Mouse (Mus musculus): ENCODE results near the gene Col26a1. TPM values are rescaled to one million over a fixed set of nuclear protein-coding genes. Genes with fewer than 3 reads are reported as not detected.
"Not testable (repeated sequence)": the region's sequence is repeated elsewhere in the genome, so short reads cannot be mapped to it uniquely, and the experiment has no call there.

Gene Col26a1
- total RNA-seq, 4 experiments from 2014 or later, result 4.0 to 4.7 (median 4.5) TPM

DNA sequence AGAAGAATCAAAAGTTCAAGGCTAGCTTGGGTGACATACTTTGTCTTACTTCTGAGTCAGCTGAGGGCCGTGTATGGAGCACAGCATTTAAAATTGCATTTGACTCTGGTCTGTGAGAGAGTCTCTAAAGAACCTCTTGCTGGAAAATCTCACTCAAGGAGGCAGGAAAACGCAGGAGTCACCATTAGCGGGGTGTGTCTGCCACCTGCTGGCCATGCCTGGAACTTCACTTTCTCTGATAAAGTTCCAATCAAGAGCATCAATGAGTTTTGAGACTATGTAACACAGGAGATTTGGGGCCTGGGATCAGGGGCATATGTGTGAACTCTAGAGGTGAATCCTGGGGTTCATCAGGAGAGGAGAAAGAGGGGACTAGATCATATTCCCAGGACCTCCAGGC is 127.3 kb downstream of the Col26a1 start:
- peak in 1 of 2 experiments; percentile 78 for DNase-seq (ENCODE audit: low spot score in 2 of 2)

DNA sequence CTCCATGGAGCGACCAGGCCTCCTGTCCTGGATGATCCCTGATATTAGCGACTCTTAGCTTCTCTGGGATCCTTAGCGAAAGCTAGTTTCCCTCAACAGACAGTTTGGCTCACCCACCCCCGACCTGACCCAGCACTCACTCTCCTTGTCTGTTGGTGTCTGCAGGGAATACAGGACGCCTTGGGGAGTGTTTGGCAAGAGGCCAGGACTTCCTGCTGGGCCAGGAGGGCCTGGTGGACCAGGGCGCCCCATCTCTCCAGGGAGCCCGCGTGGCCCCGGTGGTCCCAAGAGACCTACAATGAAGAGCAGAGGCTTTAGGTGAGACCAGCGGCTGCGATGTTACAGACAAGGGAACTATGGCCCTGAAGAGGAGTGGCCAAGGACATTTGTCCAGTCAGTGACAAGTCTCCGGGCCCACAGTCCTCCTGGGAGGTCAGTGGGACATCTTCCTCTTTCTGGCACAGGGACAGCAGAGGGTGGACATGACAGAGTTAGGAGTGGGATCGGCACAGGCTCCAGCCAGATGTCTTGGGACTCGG is 128.9 kb downstream of the Col26a1 start:
- no peak for DNase-seq (ENCODE audit: low spot score in 2 of 2)

DNA sequence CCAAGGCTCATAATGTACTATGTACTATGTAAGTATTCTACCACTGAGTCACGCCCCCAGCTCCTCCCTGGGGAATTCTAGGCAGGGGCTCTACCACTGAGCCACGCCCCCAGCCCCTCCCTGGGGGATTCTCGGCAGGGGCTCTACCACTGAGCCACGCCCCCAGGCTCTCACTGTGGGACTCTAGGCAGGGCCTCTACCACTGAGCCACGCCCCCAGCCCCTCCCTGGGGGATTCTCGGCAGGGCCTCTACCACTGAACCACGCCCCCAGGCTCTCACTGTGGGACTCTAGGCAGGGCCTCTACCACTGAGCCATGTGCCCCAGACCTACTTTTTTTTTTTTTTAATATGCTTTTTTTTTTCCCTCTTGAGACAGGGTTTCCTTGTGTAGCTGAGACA is 129.8 kb downstream of the Col26a1 start:
- DNase-seq (ENCODE audit: low spot score in 2 of 2), result not testable (repeated sequence)

DNA sequence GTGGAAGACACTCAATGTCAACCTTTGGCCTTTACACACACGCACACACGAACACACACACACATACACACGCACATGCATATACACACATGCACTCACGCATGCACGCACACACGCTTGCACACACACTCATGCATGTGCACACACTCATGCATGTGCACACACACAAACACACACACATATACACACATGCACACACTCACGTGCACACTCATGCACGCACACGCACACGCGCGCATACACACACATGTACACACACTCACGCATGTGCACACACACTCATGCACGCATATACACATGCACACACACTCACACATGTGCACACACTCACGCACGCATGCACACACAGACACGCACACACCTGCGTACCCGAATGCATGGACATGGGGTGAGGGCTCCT is 130.9 kb downstream of the Col26a1 start:
- no peak for DNase-seq (ENCODE audit: low spot score in 2 of 2)

DNA sequence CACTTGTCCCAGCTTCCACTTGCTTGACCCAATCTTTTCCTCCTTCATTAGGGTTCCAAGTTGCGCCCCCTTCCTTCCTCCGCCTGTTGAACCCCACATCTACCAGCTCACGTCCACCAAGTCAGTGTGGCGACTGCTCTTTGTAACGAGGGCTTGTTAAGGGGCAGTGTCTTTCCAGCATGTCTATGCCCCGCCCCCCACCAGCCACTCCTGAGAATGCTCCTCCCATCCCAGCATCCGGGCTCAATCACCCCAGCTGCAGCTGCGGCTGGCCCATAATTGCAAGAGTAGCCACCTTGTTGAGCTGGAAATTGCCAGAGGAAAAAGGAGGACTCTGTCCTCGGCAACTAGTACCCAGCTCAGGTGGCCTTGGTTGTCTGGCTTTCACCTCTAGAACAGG is 136.4 kb downstream of the Col26a1 start:
- DNase-seq (ENCODE audit: low spot score in 2 of 2), result no peak

DNA sequence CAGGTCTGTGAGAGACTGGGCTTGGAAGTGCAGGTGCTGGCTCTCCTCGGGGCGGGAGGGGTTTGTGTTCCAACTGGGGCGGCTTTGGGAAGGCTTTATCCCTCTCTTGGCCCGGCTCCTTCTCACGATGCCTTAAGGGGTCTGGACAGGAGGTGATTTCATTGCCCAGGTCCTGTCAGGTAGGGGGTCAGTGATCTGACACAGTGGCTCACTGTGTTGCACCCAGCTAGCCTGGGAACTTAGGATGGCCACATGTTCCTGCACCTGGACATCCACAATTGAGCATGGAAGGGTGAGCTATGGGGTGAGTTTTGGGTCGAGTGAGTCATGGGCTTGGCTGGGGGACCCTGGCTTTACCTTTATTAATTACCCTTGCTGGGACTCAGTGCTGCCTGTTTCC is 144.1 kb downstream of the Col26a1 start:
- no peak for DNase-seq (ENCODE audit: low spot score in 2 of 2)

DNA sequence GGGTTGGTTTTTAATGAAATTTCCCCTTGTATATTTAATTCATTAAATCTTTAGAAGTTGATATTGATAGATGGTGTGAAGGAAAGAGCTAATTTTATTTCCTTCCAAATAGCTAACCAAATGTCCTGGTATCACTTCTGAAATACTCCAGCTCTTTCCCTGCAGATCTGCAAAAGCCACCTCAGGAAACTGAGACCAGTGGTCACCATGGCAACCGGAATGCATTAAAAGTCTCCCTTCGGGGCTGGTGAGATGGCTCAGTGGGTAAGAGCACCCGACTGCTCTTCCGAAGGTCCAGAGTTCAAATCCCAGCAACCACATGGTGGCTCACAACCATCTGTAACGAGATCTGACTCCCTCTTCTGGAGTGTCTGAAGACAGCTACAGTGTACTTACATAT is 156.7 kb downstream of the Col26a1 start:
- DNase-seq (ENCODE audit: low spot score in 2 of 2), result not testable (repeated sequence)

DNA sequence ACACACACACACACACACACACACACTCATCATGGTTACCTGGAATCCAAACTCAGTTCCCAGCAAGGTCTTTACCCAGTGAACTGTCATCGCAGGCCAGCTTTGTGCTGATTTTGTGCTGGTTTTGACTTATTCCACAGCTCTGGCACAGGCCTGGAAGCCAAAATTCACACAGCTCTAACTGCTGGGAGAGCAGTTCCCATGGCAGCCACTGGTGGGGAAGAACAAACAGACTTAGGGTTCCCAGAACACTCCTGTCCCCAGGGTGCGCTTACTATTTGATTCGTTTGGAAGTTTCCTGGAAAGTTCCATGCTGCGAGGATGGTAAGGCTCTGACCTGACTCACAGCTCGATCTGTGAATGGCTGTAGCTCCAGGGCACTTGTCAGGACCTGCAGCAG is 161.4 kb downstream of the Col26a1 start:
- peak in 1 of 2 experiments; percentile 14 for DNase-seq (ENCODE audit: low spot score in 2 of 2)

DNA sequence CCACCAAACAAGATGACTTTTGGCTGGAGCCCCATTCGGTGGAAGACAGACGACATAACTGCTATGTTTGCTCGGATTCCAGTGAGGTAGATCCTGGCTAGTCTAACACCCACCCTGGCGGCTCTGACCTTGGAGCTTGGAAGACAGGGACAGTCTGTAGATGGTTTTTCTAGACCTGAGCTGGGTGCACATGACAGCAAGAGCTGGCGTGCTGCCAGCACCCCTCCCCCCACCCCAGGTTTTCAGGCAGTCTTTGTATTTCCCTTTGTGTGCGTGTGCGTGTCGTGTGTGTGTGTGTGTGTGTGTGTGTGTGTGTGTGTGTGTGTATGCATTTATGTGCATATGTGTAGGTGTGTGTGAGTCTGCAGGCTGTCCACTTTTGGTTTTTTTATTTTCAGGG is 164.4 kb downstream of the Col26a1 start:
- no peak for DNase-seq (ENCODE audit: low spot score in 2 of 2)

DNA sequence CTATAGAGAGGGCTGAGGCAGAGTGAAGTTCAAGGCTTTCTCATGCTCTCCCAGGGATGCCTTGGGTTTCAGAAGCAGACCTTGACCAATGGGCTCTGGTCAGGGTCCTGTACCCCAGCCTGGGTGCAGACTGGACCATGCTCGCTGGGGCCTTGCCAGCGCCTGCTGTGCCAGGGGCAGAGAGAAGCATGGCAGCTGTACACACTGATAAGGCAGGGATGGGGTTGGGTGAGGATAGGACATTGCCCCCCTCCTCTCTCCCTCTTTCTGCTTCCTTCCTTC is 165.5 kb downstream of the Col26a1 start:
- no peak for DNase-seq (ENCODE audit: low spot score in 2 of 2)

DNA sequence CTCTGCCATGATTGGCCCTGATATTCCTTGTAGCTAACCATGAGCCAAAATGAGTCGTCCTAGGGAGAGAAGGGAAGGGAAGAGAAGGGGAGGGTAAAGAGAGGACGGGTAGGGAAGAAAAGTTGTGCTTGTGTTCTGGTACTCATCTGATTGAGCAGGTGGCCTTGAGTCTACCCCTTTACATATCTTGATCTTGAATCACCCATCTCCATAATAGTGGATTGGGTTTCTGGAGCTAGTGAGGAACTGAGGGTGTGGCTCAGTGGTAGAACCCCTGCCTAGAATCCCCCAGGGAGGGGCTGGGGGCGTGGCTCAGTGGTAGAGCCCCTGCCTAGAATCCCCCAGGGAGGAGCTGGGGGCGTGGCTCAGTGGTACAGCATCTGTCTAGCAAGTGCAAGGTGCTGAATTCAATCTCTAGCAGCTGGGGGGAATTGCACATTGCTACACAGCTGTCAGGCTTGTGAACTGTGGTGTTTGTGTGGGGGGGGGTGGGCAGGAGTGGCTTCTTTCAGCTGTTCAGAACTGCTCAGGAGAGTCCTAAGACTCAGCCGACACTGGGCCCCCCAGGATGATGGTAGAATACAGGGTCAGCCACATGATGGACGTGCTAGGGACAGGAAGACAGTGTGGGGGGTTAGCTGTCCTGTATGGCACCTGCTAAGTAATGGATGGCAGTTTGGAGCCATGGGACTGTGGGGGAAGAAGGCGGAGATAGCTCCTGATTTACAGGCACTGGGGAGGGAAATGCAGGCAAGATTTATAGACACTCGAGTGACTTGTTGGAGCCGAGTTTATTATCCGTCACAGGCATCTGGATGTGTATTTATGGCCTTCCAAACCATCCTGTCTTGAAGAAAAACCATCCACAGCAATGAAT is 166.1 kb downstream of the Col26a1 start:
- no peak for DNase-seq (ENCODE audit: low spot score in 2 of 2)

DNA sequence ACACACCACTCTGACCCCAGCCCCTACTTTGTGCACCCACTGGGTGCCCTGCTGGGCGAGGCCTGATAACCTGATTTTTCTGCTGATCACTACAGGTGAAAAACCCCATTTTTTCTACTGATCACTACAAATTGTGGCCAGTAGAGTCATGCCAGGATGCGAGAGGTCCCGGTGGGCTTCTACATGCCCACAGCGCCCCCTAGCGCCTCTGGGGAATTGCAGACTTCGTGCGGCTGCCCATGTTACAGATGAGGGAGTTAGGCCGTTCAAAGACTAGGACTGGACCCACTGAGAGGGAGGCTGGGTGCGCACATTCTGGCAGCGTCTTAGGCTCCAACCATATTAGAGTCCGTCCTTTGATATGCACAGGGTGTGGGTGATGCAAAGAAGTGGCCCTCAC is 168.1 kb downstream of the Col26a1 start:
- no peak for DNase-seq (ENCODE audit: low spot score in 2 of 2)

DNA sequence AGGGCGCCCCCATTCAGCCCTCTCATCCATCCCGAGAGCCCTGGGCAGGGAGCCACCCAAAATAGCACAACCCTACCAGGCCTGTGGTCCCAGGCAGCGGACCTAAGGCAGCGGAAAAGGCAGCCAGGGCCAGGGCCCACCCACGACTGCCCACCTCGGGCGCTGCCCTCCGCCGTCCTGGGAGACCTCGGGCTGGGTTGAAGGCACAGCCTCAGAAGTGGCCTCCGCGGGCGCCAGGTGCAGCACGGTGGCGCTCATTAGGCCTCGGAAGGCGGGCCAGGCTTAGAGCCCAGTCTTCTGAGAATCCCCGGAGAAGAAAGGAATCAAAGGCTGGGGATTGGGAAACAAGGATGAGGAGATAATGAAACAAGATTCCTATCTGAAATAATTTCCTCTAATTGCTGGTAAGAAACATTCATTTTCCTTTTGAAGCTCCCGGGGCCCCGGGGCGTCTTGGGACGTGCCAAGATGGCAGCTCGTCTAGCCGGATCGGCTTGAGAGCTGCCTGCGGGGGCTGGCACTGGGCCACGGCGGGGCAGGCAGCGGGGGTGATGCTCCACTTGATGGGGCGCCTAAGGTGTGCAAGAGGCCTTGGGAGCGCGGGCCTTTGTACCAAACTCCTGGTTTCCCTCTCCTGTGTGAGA is 168.7 kb downstream of the Col26a1 start:
- DNase-seq (ENCODE audit: low spot score in 2 of 2), result no peak

DNA sequence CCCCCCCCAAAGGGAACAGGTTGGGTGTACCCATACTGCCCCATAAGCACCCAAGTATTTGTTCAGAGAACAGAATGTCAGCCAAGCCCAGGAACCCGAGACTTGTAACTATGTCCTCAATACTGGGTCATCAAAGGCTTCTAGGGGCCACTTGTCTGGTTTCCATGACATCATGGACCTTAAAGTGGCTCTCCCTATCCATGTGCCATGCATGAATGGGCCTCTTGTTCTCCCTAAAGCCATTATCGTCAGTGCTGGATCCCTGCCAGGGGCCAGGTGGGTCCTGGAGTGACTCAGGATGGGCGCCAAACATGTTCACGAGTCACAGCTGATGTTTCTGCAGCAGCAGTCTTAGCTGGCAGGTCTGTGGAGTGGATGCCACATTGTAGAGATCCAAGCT is 172.3 kb downstream of the Col26a1 start:
- no peak for DNase-seq (ENCODE audit: low spot score in 2 of 2)

DNA sequence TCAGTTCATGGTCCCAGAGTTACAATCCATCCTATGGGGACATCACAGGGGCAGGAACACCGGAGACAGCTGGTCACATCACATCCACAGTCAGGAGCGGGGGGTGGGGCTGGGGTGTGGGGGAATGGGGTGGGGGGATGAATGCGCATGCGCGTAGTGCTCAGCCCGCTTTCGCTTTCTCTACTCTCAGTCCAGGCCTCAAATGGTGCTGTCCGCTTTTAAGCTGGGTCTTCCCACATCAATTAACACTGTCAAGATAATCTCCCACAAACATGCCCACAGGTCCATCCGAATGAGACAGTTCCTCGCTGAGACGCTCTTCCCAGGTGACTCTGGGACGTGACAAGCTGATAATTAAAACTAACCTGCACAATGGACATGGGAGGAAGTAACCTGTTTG is 174.9 kb downstream of the Col26a1 start:
- no peak for DNase-seq (ENCODE audit: low spot score in 2 of 2)

DNA sequence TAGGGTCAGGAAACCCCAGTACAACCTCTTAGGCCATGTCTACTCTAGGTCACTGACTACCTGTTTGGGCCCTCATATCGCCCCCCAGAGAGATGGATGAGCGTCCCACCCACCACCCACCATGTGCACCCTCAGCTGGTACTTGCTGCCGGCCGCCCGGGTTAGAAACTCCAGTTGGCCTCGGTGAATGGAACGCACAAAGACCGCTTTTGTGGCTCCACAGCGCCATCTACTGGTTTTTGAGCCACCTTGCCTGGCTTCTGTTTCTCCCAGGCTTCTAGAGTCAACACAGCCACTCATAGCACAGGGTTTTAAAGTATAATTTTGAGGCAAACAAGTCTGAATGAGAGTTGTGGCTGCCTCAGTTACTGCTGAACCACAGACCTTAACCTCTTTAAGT is 176.2 kb downstream of the Col26a1 start:
- DNase-seq (ENCODE audit: low spot score in 2 of 2), result peak; percentile 27 to 72

DNA sequence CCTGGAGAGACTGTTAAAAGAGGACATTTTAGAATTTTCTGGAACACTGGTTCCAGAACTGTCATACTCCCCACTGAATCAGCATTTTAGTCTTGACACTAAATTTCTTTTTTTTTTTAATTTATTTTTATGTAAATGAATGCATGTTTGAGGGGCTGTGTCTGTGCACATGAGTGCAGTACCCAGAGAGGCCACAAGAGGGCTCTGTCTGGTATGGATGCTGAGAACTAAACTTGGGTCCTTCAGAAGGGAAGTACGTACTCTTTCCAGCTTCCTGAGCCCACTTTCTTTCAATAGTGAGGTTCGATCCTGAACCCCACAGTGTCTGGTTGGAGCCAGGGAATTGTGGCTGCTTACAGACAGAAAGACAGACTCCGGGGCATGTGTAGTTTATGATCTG is 177.5 kb downstream of the Col26a1 start:
- DNase-seq (ENCODE audit: low spot score in 2 of 2), result no peak

DNA sequence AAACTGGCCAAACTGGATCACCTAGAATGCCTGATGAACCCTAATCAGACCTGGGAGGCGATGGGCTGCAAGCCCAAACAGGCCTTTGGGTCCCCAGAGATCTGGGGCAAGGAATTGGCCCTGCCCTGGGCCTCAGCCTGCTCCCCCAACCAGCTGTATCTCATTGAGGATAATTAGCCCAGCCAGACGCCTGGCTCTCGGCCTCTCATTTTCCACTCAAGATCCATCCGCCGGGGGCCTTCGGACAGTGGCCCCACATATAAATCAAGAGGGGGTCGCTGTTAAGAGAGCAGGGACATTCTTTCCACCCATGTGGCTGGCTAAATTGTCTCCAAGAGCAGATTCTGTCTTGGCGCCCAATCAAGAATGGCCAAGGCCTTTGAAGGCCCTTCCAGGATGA is 178.9 kb downstream of the Col26a1 start:
- DNase-seq (ENCODE audit: low spot score in 2 of 2), result no peak

DNA sequence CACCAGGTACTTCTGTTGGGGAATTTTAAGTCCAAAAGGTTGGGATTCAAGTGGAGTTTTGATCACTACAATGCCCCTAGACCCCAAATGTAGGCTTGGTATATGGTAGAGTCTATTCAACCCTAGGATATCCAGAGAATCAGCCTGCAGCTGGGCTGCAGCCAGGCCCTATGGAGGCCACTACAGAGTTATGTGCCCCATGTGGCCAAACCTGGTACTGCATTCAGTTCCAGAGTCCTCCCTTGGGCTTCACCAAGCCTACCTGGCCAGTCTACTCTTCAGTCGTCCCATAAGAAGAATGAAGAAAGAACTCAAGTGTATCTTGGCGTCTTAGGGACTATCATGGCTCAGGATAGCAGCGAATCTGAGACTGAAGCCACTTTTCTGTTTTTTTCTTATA is 179.3 kb downstream of the Col26a1 start:
- DNase-seq (ENCODE audit: low spot score in 2 of 2), result peak in 1 of 2 experiments; percentile 67

DNA sequence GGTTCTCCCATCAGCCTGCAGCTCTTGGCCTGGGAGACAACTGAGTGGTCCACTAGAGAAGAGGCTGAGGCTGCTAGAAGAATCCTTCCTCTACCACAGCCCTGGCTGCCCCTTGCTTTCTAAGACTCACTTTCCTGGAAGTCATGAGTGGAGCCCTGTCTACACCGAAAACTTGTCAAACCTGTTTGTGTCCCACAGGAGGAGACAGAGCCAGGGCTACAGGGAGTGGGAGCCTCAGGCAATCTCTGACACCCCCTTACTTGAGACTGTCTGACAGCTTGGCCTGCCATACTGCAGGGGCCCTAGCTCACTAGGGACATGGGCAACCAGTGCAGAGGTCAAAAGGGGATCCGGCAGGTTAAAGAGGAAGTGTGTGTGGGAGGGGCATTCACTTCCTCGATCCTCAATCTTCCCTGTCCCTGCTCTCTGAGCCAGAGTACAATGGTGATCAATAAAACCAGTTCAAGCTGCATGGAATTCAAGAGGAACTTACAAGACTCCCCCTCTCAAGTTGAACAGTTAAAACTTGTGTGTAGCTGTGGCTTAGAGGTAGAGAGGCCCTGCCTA is 180.8 kb downstream of the Col26a1 start:
- DNase-seq (ENCODE audit: low spot score in 2 of 2), result no peak

DNA sequence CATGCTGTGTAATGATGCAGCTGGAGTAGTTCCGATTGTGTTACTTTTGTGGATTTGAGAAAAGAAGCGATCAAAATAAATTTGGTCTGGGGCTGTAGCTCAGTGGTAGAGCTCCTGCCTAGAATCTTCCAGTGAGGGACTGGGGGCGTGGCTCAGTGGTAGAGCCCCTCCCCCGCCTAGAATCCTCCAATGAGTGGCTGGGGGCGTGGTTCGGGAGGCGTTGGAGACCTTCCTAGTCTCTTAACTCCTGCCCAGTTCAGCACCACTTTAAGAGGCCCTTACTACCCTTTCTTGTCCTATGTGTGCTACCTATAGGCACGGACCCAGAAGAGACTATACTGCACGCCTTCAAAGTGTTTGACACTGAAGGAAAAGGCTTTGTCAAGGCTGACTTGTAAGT is 185.4 kb downstream of the Col26a1 start:
- no peak for DNase-seq (ENCODE audit: low spot score in 2 of 2)

DNA sequence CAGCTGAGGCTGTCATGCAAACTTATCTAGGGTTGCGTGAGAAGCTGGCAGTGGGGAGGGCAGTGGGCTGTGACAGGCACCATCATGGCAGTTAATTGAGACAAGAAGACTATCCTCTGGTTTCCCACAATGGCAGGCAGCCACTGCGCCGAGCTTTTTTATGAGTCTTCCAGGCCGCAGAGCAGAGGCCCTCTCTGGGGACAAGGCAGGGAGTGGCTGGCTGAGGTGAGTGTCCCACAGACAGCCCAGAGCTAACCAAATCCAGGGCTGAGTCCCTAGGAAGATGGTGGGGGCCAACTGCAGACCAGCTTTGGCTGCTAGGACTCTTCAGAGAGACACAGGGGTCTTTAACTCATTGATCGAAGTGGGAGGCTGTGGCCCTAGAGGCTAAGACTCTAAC is 186.5 kb downstream of the Col26a1 start:
- DNase-seq (ENCODE audit: low spot score in 2 of 2), result no peak

DNA sequence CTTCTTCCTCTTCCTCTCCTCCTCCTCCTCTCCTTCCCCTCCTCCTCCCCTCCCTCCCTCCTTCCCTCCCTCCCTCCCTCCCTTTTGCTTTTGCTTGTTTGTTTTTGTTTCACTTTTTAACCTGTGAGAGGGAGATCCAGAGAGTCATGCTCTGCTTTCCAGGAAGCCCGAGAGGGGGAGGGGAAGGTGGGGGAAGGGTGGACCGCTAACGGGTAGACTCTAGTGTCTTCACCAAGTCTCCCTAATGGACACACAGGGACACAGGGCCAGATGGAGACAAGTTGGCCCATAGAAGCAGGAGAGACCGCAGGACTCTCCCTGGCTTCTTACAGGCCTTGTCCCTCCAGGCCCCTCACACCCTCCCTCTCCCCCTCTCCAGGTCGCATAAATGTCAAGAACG is 188.0 kb downstream of the Col26a1 start:
- no peak for DNase-seq (ENCODE audit: low spot score in 2 of 2)
